Mouse (Mus musculus): ENCODE measurements around the gene Etnppl. TPM values are rescaled to one million over a fixed set of nuclear protein-coding genes. Genes with fewer than 3 reads are reported as not detected.

The Etnppl gene
- not detected in 2 replicates for polyA plus RNA-seq (2016; fragmentation: Nextera tagmentation; extraction: Ambion mirVana)

- no peaks in the 10 kb centered on the region for H3K36me3 ChIP-seq
- H3K4me1 ChIP-seq: peaks cover 21% of the 10 kb centered on the region
- H3K4me3 ChIP-seq: peak within 1 kb of the TSS; percentile 45
- H3K27me3 ChIP-seq (ENCODE audit: low read depth, poor library complexity, severe bottlenecking): peaks cover 27% of the 10 kb centered on the region
- H3K9me3 ChIP-seq (replicated peaks): no peaks in the 10 kb centered on the region
- DNase-seq (ENCODE audit: low spot score): peak; percentile 53
- 1% methylated on average over 10 of the region's 10 CpGs for WGBS
- 0 out of 2 replicates have a peak within 1 kb of the TSS, but pooled peaks have one; percentile 7 for H3K27ac ChIP-seq
Observed at GRCm38 (mm10) chr3:130617439-130617898, at the start of gene Etnppl. Etnppl (plus strand) TSS chr3:130617448.

GRCm38 (mm10) chr3:130568331-130569095 is 48.7 kb upstream of the Etnppl start:
- Histone ChIP-seq H3K4me1 (peaks cover 44% of the 10 kb centered on the region), H3K9me3 (replicated peaks) (no peaks in the 10 kb centered on the region), H3K36me3 (no peaks in the 10 kb centered on the region), H3K4me3 (no peak overlapping the region), H3K27ac (peak overlapping the region; percentile 71), H3K27me3 (ENCODE audit: low read depth, poor library complexity, severe bottlenecking) (no peaks in the 10 kb centered on the region)
- DNase-seq (ENCODE audit: low spot score): no peak
- WGBS: 76% methylated on average over 16 of the region's 16 CpGs

GRCm38 (mm10) chr3:130573243-130573642 is 44.0 kb upstream of the Etnppl start:
- no peak overlapping the region for H3K27ac ChIP-seq
- H3K27me3 ChIP-seq (ENCODE audit: low read depth, poor library complexity, severe bottlenecking): peaks cover 4% of the 10 kb centered on the region; the same call in 1 of the 2 replicates
- H3K4me3 ChIP-seq: no peak overlapping the region
- WGBS: 70% methylated on average over 5 of the region's 5 CpGs
- no peak for DNase-seq (ENCODE audit: low spot score)
- H3K9me3 ChIP-seq (replicated peaks): no peaks in the 10 kb centered on the region
- peaks cover 3% of the 10 kb centered on the region; the same call in 1 of the 2 replicates for H3K36me3 ChIP-seq
- H3K4me1 ChIP-seq: peaks cover 38% of the 10 kb centered on the region

- 32% methylated on average over 5 of the region's 5 CpGs for WGBS
- H3K36me3 ChIP-seq: peaks cover 3% of the 10 kb centered on the region; the same call in 1 of the 2 replicates
- DNase-seq (ENCODE audit: low spot score): no peak
- no peaks in the 10 kb centered on the region for H3K9me3 ChIP-seq (replicated peaks)
- peaks cover 4% of the 10 kb centered on the region; the same call in 1 of the 2 replicates for H3K27me3 ChIP-seq (ENCODE audit: low read depth, poor library complexity, severe bottlenecking)
- H3K4me3 ChIP-seq: no peak overlapping the region
- H3K4me1 ChIP-seq: peaks cover 28% of the 10 kb centered on the region
- no peak overlapping the region for H3K27ac ChIP-seq
Observed at GRCm38 (mm10) chr3:130574652-130575051, 42.6 kb upstream of the Etnppl start.

DNA sequence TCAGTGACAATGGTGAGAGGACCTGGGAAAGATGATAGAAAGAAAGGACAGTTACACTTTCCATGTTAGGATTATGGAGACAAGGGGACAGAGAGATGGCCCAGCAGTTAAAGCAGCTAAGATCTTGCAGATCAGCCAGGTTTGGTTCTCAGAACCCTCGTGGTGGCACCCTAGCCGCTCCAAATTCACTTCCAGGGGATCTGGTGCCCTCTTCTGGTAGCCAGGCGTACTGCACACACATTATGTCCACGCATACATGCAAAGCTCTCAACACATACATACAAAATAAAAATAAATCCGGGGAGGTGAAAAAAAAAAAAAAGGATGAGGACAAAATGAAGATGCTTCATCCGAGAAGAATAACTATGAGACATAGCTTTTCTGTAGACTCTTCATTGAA is 40.6 kb upstream of the Etnppl start:
- Histone ChIP-seq H3K27ac (no peak overlapping the region), H3K9me3 (replicated peaks) (no peaks in the 10 kb centered on the region), H3K36me3 (peaks cover 3% of the 10 kb centered on the region; the same call in 1 of the 2 replicates), H3K4me1 (peaks cover 26% of the 10 kb centered on the region), H3K27me3 (ENCODE audit: low read depth, poor library complexity, severe bottlenecking) (peaks cover 8% of the 10 kb centered on the region; the same call in 1 of the 2 replicates), H3K4me3 (no peak overlapping the region)
- peak; percentile 55 for DNase-seq (ENCODE audit: low spot score)
- 66% methylated on average over 6 of the region's 6 CpGs for WGBS

DNA sequence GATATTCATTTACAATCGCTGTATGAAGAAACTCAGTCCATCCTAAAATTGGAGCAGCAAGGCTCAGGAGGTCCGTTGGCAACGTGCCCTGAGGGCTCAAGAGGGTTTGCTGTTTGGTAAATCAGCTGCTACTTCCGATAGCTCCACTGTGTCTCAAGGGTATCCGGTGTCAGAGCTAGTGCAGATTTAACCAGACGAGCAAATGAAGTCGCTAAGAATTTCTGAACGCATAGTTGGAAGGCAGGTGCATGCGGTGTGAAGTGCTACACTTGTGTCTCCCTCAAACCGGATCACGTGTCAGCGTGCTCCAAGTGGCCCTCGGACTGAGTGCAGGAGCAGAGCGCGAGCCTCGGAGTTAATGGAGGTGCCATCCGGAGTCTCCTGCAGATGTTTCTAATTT is 37.7 kb upstream of the Etnppl start:
- no peak overlapping the region for H3K4me3 ChIP-seq
- H3K27me3 ChIP-seq (ENCODE audit: low read depth, poor library complexity, severe bottlenecking): peaks cover 8% of the 10 kb centered on the region; the same call in 1 of the 2 replicates
- WGBS: 56% methylated on average over 17 of the region's 17 CpGs
- H3K9me3 ChIP-seq (replicated peaks): no peaks in the 10 kb centered on the region
- H3K4me1 ChIP-seq: peaks cover 20% of the 10 kb centered on the region
- DNase-seq (ENCODE audit: low spot score): no peak
- 0 out of 2 replicates have a peak overlapping the region, but pooled peaks have one; percentile 21 for H3K27ac ChIP-seq
- peaks cover 3% of the 10 kb centered on the region; the same call in 1 of the 2 replicates for H3K36me3 ChIP-seq

GRCm38 (mm10) chr3:130581577-130581976 is 35.7 kb upstream of the Etnppl start:
- Histone ChIP-seq H3K4me3 (no peak overlapping the region), H3K27ac (no peak overlapping the region), H3K9me3 (replicated peaks) (no peaks in the 10 kb centered on the region), H3K36me3 (peaks cover 2% of the 10 kb centered on the region; the same call in 1 of the 2 replicates), H3K27me3 (ENCODE audit: low read depth, poor library complexity, severe bottlenecking) (peaks cover 4% of the 10 kb centered on the region; the same call in 1 of the 2 replicates), H3K4me1 (peaks cover 20% of the 10 kb centered on the region)
- 86% methylated on average over 2 of the region's 2 CpGs for WGBS
- DNase-seq (ENCODE audit: low spot score): no peak

GRCm38 (mm10) chr3:130582903-130583664 is 34.2 kb upstream of the Etnppl start:
- no peak overlapping the region for H3K4me3 ChIP-seq
- no peaks in the 10 kb centered on the region for H3K36me3 ChIP-seq
- no peaks in the 10 kb centered on the region for H3K9me3 ChIP-seq (replicated peaks)
- H3K27me3 ChIP-seq (ENCODE audit: low read depth, poor library complexity, severe bottlenecking): peaks cover 4% of the 10 kb centered on the region; the same call in 1 of the 2 replicates
- peaks cover 20% of the 10 kb centered on the region for H3K4me1 ChIP-seq
- H3K27ac ChIP-seq: no peak overlapping the region
- WGBS: 87% methylated on average over 13 of the region's 13 CpGs
- no peak for DNase-seq (ENCODE audit: low spot score)

GRCm38 (mm10) chr3:130584007-130584406 is 33.2 kb upstream of the Etnppl start:
- 83% methylated on average over 7 of the region's 7 CpGs for WGBS
- no peaks in the 10 kb centered on the region for H3K9me3 ChIP-seq (replicated peaks)
- no peak overlapping the region for H3K4me3 ChIP-seq
- H3K27ac ChIP-seq: no peak overlapping the region
- no peak for DNase-seq (ENCODE audit: low spot score)
- no peaks in the 10 kb centered on the region for H3K36me3 ChIP-seq
- H3K4me1 ChIP-seq: peaks cover 22% of the 10 kb centered on the region
- H3K27me3 ChIP-seq (ENCODE audit: low read depth, poor library complexity, severe bottlenecking): peaks cover 4% of the 10 kb centered on the region; the same call in 1 of the 2 replicates

- H3K36me3 ChIP-seq: no peaks in the 10 kb centered on the region
- peaks cover 3% of the 10 kb centered on the region; the same call in 1 of the 2 replicates for H3K4me1 ChIP-seq
- H3K27ac ChIP-seq: no peak overlapping the region
- H3K4me3 ChIP-seq: no peak overlapping the region
- no peak for DNase-seq (ENCODE audit: low spot score)
- H3K9me3 ChIP-seq (replicated peaks): no peaks in the 10 kb centered on the region
- no peaks in the 10 kb centered on the region for H3K27me3 ChIP-seq (ENCODE audit: low read depth, poor library complexity, severe bottlenecking)
- WGBS: 92% methylated on average over 8 of the region's 8 CpGs
Observed at GRCm38 (mm10) chr3:130595050-130595449, 22.2 kb upstream of the Etnppl start.

DNA sequence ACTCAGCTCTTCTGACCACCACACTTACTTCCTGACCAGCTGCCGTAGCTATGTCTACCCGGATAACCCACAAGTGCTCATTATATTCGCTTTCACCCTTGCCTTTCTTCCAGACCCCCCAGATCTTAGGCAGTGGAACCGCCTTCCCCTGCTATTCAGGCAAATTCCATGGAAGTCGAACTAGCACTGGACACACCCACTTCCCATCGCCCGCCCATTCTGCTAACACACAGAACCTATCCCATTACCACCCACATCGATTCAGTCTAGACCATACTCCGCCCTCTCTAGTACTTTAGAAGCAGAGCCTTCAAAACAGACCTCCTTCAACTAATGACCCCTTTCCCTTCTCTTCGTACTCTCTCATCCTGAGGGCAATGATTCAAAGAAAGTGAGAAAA is 15.8 kb upstream of the Etnppl start:
- Histone ChIP-seq H3K9me3 (replicated peaks) (0 out of 2 replicates have a peak, but pooled peaks cover 2% of the 10 kb centered on the region), H3K4me1 (peaks cover 3% of the 10 kb centered on the region; the same call in 1 of the 2 replicates), H3K36me3 (no peaks in the 10 kb centered on the region), H3K4me3 (no peak overlapping the region), H3K27ac (no peak overlapping the region), H3K27me3 (ENCODE audit: low read depth, poor library complexity, severe bottlenecking) (no peaks in the 10 kb centered on the region)
- DNase-seq (ENCODE audit: low spot score): no peak
- WGBS: 84% methylated on average over 10 of the region's 10 CpGs

DNA sequence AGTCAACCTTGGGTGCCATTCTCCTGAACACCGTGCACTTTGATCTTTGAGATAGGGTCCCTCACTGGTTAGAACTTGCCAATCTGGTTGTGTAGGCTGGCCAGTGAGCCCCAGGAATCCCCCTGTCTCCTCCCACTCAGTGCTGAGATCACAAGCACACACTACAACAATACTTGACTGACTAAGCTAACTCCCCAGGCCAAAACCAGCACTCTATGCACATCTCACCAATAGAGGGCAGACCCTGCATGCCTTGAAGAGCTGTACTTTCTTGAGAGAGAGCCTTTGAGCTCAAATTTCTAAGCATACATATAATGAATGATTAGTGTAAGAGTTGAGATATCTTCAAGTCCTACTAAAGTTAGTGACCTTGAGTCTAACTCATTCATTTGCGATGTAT is 9.3 kb upstream of the Etnppl start:
- DNase-seq (ENCODE audit: low spot score): no peak
- H3K9me3 ChIP-seq (replicated peaks): 0 out of 2 replicates have a peak, but pooled peaks cover 2% of the 10 kb centered on the region
- no peaks in the 10 kb centered on the region for H3K36me3 ChIP-seq
- H3K27me3 ChIP-seq (ENCODE audit: low read depth, poor library complexity, severe bottlenecking): no peaks in the 10 kb centered on the region
- WGBS: 80% methylated on average over 2 of the region's 2 CpGs
- no peak overlapping the region for H3K27ac ChIP-seq
- H3K4me3 ChIP-seq: no peak overlapping the region
- no peaks in the 10 kb centered on the region for H3K4me1 ChIP-seq
